In the genomic region with DNA sequence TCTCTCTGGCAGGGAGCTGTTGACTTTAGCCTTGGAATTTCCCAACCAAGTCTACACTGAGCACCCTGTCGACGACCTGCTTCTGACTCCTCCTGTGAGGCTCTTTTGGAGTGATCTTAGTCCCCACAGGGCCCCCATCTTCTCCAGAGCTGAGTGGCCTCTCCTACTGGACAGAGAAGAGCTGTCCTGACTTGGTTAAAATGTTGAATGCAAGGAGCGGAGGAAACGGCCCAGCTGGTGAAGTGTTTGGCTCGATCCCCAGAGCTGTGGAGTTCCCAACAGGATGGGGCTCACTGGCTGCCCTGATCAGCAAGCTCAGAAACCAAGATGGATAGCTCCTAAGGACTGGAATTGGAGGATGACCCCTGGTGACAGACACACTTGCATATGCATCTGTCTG, we compare ENCODE assay signal across 9 mouse cellular contexts. TPM values are rescaled to one million over a fixed set of nuclear protein-coding genes. Genes with fewer than 3 reads are reported as not detected.
DNase-seq lines count a peak whose midpoint lies in the region; ATAC-seq and TF ChIP-seq lines count a peak whose summit lies in the region.
"Had no signal": no experiment of that assay in that cellular context is flagged by ENCODE, and none has a peak within 500 bp of the region (broad histone marks: within the 10 kb centered on the region; RNA-seq: fewer than 3 reads in every experiment).

No protein-coding gene starts in this region.

- peaks cover 13 to 14% of the 10 kb centered on the region in 2 experiments for H3K4me1 ChIP-seq in heart, embryonic 14.5 days (ENCODE audit: control insufficient read depth in 2 of 2, insufficient read depth in 2 of 2, low read length in 2 of 2)
- peaks cover 18% of the 10 kb centered on the region for H3K4me1 ChIP-seq in heart, embryonic 12.5 days (replicated peaks)
- peaks cover 33% of the 10 kb centered on the region for H3K4me1 ChIP-seq in neural tube, embryonic 13.5 days (replicated peaks)
- H3K4me1 ChIP-seq in kidney, postnatal 0 days (replicated peaks; ENCODE audit: insufficient read depth, low read length) = no peaks in the 10 kb centered on the region
- H3K4me1 ChIP-seq in stomach, postnatal 0 days (replicated peaks; ENCODE audit: control insufficient read depth, insufficient read depth) = no peaks in the 10 kb centered on the region

- no peak overlapping the region for H3K4me2 ChIP-seq in heart, embryonic 14.5 days (ENCODE audit: low read length)
- no peak overlapping the region for H3K4me2 ChIP-seq in heart, embryonic 12.5 days
- H3K4me2 ChIP-seq in neural tube, embryonic 13.5 days = no peak overlapping the region
- H3K4me2 ChIP-seq in kidney, postnatal 0 days (ENCODE audit: low read length) = no peak overlapping the region
- H3K4me2 ChIP-seq in stomach, postnatal 0 days (replicated peaks; ENCODE audit: low read depth) = no peak overlapping the region

- no peak for TF ChIP-seq CTCF in kidney, postnatal 0 days (IDR thresholded peaks at IDR 0.05; ENCODE audit: low read depth)
- TF ChIP-seq CTCF in stomach, postnatal 0 days (IDR thresholded peaks at IDR 0.05; ENCODE audit: low read depth) = no peak; the same call in 1 of the 2 replicates

- WGBS in heart, embryonic 14.5 days = 19% methylated on average over 5 of the region's 5 CpGs
- WGBS in heart, embryonic 12.5 days = 41% methylated on average over 5 of the region's 5 CpGs
- whole genome bisulfite sequencing in neural tube, embryonic 13.5 days = 56% methylated on average over 5 of the region's 5 CpGs
- WGBS in kidney, postnatal 0 days = 40% methylated on average over 5 of the region's 5 CpGs
- WGBS in stomach, postnatal 0 days = 24% methylated on average over 5 of the region's 5 CpGs

- peaks cover 22% of the 10 kb centered on the region for H3K36me3 ChIP-seq in heart, embryonic 14.5 days (ENCODE audit: control insufficient read depth, insufficient read depth, low read length)
- H3K36me3 ChIP-seq in heart, embryonic 12.5 days = peaks cover 26% of the 10 kb centered on the region
- H3K36me3 ChIP-seq in neural tube, embryonic 13.5 days = peaks cover 30% of the 10 kb centered on the region
- H3K36me3 ChIP-seq in kidney, postnatal 0 days (ENCODE audit: insufficient read depth, low read length) = peaks cover 11% of the 10 kb centered on the region
- 0 out of 2 replicates have a peak, but pooled peaks cover 7% of the 10 kb centered on the region for H3K36me3 ChIP-seq in stomach, postnatal 0 days (ENCODE audit: control insufficient read depth, insufficient read depth, low read length)

- ATAC-seq in heart, embryonic 14.5 days (ENCODE audit: insufficient number of reproducible peaks, insufficient read depth, low FRiP score, low read depth) = no peak; the same call in 1 of the 2 replicates
- no peak for ATAC-seq in heart, embryonic 12.5 days (ENCODE audit: insufficient number of reproducible peaks, low FRiP score)
- ATAC-seq in neural tube, embryonic 13.5 days (ENCODE audit: low read depth) = no peak
- ATAC-seq in kidney, postnatal 0 days (replicated peaks; ENCODE audit: low FRiP score, low read depth) = no peak
- ATAC-seq in stomach, postnatal 0 days (ENCODE audit: low FRiP score, low TSS enrichment) = peak; percentile 23; the same call in 1 of the 2 replicates

- H3K9me3 ChIP-seq in heart, embryonic 14.5 days (ENCODE audit: control insufficient read depth, low read length) = no peaks in the 10 kb centered on the region
- no peaks in the 10 kb centered on the region for H3K9me3 ChIP-seq in heart, embryonic 12.5 days (replicated peaks)
- no peaks in the 10 kb centered on the region for H3K9me3 ChIP-seq in neural tube, embryonic 13.5 days
- H3K9me3 ChIP-seq in kidney, postnatal 0 days (replicated peaks; ENCODE audit: low read length) = no peaks in the 10 kb centered on the region
- no peaks in the 10 kb centered on the region for H3K9me3 ChIP-seq in stomach, postnatal 0 days (ENCODE audit: control insufficient read depth, low read length)

- TF ChIP-seq EP300 in stomach, postnatal 0 days (optimal IDR thresholded peaks at IDR 0.05) = no peak

- H3K9ac ChIP-seq in heart, embryonic 14.5 days (ENCODE audit: low read length) = no peak overlapping the region
- no peak overlapping the region for H3K9ac ChIP-seq in heart, embryonic 12.5 days
- H3K9ac ChIP-seq in neural tube, embryonic 13.5 days = no peak overlapping the region
- H3K9ac ChIP-seq in kidney, postnatal 0 days (ENCODE audit: low read depth, low read length) = no peak overlapping the region
- H3K9ac ChIP-seq in stomach, postnatal 0 days (ENCODE audit: low read length) = no peak overlapping the region

- no peaks in the 10 kb centered on the region for H3K27me3 ChIP-seq in heart, embryonic 14.5 days (ENCODE audit: control insufficient read depth, insufficient read depth, low read length)
- H3K27me3 ChIP-seq in heart, embryonic 12.5 days (replicated peaks) = no peaks in the 10 kb centered on the region
- no peaks in the 10 kb centered on the region for H3K27me3 ChIP-seq in neural tube, embryonic 13.5 days
- H3K27me3 ChIP-seq in kidney, postnatal 0 days (ENCODE audit: insufficient read depth, low read length) = no peaks in the 10 kb centered on the region
- H3K27me3 ChIP-seq in stomach, postnatal 0 days (ENCODE audit: control insufficient read depth, insufficient read depth, low read length) = no peaks in the 10 kb centered on the region

- DNase-seq in neural tube, embryonic 10.5 days (ENCODE audit: extremely low spot score, low spot score) = no peak
- peak; percentile 79 for DNase-seq in kidney, postnatal 0 days (ENCODE audit: low spot score)
- DNase-seq in stomach, postnatal 0 days (ENCODE audit: low spot score) = no peak
- DNase-seq in retina, postnatal 1 day = no peak
- no peak for DNase-seq in thymus, postnatal 4 days
- DNase-seq: cerebellum, adult 18-20 months had no signal

- 0 out of 4 replicates have a peak overlapping the region, but pooled peaks have one; percentile 1 to 34 for H3K27ac ChIP-seq in heart, embryonic 14.5 days (replicated peaks in 1 of 2; ENCODE audit: control insufficient read depth in 1 of 2, insufficient read depth in 1 of 2, low read depth in 2 of 2, low read length in 2 of 2)
- no peak overlapping the region for H3K27ac ChIP-seq in heart, embryonic 12.5 days (ENCODE audit: poor library complexity, severe bottlenecking)
- peak overlapping the region; percentile 38; the same call in 1 of the 2 replicates for H3K27ac ChIP-seq in neural tube, embryonic 13.5 days (replicated peaks)
- peak overlapping the region; percentile 0; the same call in 1 of the 2 replicates for H3K27ac ChIP-seq in kidney, postnatal 0 days
- H3K27ac ChIP-seq in stomach, postnatal 0 days (replicated peaks) = peak overlapping the region; percentile 49; the same call in 1 of the 2 replicates

- no peak overlapping the region for H3K4me3 ChIP-seq in heart, embryonic 14.5 days (ENCODE audit: control insufficient read depth in 1 of 2, insufficient read depth in 1 of 2, low read depth in 1 of 2, low read length in 2 of 2)
- no peak overlapping the region for H3K4me3 ChIP-seq in heart, embryonic 12.5 days
- H3K4me3 ChIP-seq in neural tube, embryonic 13.5 days = no peak overlapping the region
- no peak overlapping the region for H3K4me3 ChIP-seq in kidney, postnatal 0 days (replicated peaks; ENCODE audit: low read depth, low read length)
- H3K4me3 ChIP-seq in stomach, postnatal 0 days (ENCODE audit: low read depth, low read length) = no peak overlapping the region

RNA-seq across cellular contexts. Expression of gene Fscn1, which starts 16.4 kb away (rescaled TPM):
- polyA plus RNA-seq in heart, embryonic 14.5 days (2014; fragmentation: Nextera tagmentation; extraction: Ambion mirVana) = 120 and 124 TPM in 2 replicates
- polyA plus RNA-seq in heart, embryonic 12.5 days (2016; fragmentation: Nextera tagmentation; extraction: Ambion mirVana) = 201 and 205 TPM in 2 replicates
- polyA plus RNA-seq in neural tube, embryonic 13.5 days (2015; fragmentation: Nextera tagmentation; extraction: Ambion mirVana) = 517 and 659 TPM in 2 replicates
- 175 and 205 TPM in 2 replicates for polyA plus RNA-seq in kidney, postnatal 0 days (2015; fragmentation: Nextera tagmentation; extraction: Ambion mirVana)
- 42.0 and 42.7 TPM in 2 replicates for polyA plus RNA-seq in stomach, postnatal 0 days (2015; fragmentation: Nextera tagmentation; extraction: Ambion mirVana)
